Mouse (Mus musculus): Measurements from ENCODE around the gene Pla2g12a. TPM values are rescaled to one million over a fixed set of nuclear protein-coding genes. Genes with fewer than 3 reads are reported as not detected.

Pla2g12a gene
- total RNA-seq (2023) = 11.1 TPM

DNA sequence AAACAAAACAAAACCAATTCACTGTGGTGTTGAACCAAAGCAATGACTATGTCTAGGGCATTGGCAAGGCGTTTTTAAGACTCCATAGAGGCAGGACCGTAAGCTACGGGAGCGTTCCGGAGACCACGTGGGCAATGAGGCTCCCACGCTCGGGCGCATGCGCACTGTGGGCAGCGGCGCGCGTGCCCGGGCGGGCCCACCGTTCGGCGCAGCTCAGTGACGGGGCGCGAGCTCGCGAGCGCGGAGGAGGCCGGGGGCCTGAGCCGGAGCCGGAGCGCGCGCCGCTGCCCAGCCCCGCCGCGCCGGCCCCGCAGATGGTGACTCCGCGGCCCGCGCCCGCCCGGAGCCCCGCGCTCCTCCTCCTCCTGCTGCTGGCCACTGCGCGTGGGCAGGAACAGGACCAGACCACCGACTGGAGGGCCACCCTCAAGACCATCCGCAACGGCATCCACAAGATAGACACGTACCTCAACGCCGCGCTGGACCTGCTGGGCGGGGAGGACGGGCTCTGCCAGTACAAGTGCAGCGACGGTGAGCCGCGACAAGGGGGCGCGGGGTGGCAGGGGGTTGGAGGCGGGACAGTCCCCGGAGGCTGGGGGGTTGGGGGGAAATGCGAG, at the start of gene Pla2g12a:
Gene Pla2g12a (plus strand): TSS at position 202 of the 617 bp plus-strand sequence.

DNA sequence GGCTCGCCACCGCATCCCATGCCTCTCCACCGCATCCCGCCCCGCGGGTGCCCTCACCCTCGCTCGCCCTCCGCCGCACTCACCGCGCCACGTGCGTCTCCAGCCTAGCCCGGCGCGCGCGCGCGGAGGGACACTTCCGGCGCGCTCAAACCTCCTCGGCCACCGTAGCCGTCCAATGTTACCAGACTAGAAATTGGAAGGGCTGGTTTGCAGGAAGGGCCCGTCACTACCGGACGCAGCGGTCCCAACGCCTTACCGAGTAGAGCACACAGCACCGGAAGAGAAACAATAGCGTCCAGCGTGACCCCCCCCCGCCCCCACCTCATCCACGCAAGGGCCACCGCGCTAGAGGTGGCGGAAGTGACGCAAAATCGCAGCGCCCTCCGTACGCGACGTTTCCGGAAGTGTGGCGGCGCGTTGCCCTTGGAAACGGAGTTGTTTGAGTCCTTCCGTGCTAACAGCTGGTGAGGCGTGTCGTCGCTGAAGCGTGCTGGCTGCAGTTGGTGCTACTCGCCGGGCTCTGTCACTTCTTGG, 47.3 kb upstream of the Pla2g12a start, which contains the start of gene Gar1:
Gene Gar1 (minus strand): TSS at position 362 of the 534 bp plus-strand sequence.

DNA sequence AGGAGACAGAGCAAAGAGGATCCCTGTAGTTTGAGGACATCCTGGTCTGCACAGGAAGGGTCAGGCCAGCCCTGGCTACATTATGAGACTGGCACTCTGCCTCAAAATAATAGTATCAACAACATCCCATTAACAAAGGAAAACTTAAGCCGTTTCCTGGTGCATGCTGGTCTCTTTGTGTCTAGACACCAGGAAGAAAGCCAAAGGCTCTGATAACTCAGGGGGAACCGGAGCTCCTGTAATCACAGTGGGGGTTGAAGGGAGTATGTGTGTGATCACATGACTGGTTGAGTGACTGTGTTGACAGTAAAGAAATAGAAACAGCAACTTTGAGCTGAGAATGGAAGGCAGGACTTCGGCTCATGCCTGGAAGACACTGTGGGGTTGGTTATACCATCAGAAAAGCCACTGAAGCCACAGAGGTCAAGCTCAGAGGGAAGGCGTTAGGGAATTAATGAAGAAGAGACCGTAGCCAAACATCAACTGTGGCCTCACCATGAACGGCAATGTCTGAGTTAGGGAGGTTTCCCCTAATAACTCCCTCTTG, 42.9 kb upstream of the Pla2g12a start, which contains the start of gene Cfi:
Gene Cfi (plus strand): TSS at position 497 of the 547 bp plus-strand sequence.

DNA sequence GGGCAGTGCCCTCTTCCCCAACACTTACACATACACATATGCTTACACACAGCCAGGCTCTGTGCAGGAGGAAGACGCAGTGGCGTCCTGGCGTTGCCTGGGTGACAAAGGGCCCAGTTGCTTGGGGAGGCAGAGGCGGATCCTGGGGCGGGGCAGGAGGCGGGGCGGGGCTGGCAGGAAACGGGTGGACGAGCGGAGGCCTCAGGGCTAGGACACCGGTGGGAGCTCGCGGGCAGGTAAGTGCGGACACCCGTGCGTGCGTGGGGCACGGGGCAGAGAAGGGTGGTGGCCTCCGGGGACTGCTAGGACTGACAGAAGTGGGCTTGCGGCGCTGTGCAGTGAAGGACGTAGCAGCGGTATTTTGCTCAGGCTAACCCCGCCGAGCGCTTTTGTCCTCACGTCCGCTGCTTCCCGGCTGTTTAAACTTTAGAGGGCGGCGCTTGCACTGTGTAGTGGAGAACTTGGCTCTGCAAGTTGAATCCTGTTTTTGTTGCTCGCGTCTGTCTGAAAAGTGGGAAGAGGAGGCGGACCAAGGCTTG, 22.9 kb downstream of the Pla2g12a start, which contains the start of gene Casp6:
Gene Casp6 (plus strand): TSS at position 155 of the 539 bp plus-strand sequence.

Other genes starting within 250 kb of the Pla2g12a start
- gene Egf, start 123.3 kb upstream of the Pla2g12a start, total RNA-seq (2023) = 4.1 TPM
- gene Lrit3, start 74.6 kb upstream of the Pla2g12a start, total RNA-seq (2023) = not detected
- gene Rrh, start 56.0 kb upstream of the Pla2g12a start, total RNA-seq (2023) = 2.7 TPM
- 82.0 TPM for gene Gar1, start 47.2 kb upstream of the Pla2g12a start, total RNA-seq (2023)
- gene Cfi, start 42.7 kb upstream of the Pla2g12a start, total RNA-seq (2023) = not detected
- gene Casp6, start 22.8 kb downstream of the Pla2g12a start, total RNA-seq (2023) = 19.7 TPM
- gene Mcub, start 91.6 kb downstream of the Pla2g12a start, total RNA-seq (2023) = 3.5 TPM
- 121 TPM for gene Sec24b, start 182.9 kb downstream of the Pla2g12a start, total RNA-seq (2023)

Data from CD8-positive naive resting alpha-beta T cell, adult 57 days (primary cell).